Mouse (Mus musculus) liver, postnatal 0 days (tissue): Measurements from ENCODE around the gene 9430038I01Rik. TPM values are rescaled to one million over a fixed set of nuclear protein-coding genes. Genes with fewer than 3 reads are reported as not detected.

Source experiments
- ATAC-seq: fragments of 200-750 bp; cut with Nextera tagmentation; 2 replicates; pipeline ENCODE4 v1.8.0; 2017; ENCODE audit warnings: mild to moderate bottlenecking, moderate library complexity
- DNase-seq: peaks from one replicate; pipeline ENCODE4 v3.0.0-alpha.2; 2016
- H3K27ac ChIP-seq: fragments of 300-500 bp; sonication (generic); 2 replicates; pipeline ENCODE4 v1.5.1; 2014; ENCODE audit warnings: antibody characterized with exemption, moderate library complexity, mild to moderate bottlenecking, low read depth
- H3K27me3 ChIP-seq: fragments of 300-500 bp; sonication (generic); 2 replicates; pipeline ENCODE4 v1.6.1; 2014; ENCODE audit warnings: low read length, control low read depth, mixed read lengths; ENCODE audit not compliant: insufficient read depth
- H3K36me3 ChIP-seq: fragments of 300-500 bp; sonication (generic); replicated peaks from 2 replicates; pipeline ENCODE4 v1.6.1; 2014; ENCODE audit warnings: mild to moderate bottlenecking, control low read depth, low read length, moderate library complexity, mixed read lengths; ENCODE audit not compliant: insufficient read depth
- H3K4me1 ChIP-seq: fragments of 300-500 bp; sonication (generic); 2 replicates; pipeline ENCODE4 v1.6.1; 2014; ENCODE audit warnings: antibody characterized with exemption, mild to moderate bottlenecking, control low read depth; ENCODE audit not compliant: insufficient read depth
- H3K4me2 ChIP-seq: fragments of 300-500 bp; sonication (generic); 2 replicates; pipeline ENCODE4 v1.6.1; 2014; ENCODE audit warnings: low read depth, mild to moderate bottlenecking, low read length, moderate library complexity, mixed read lengths
- H3K4me3 ChIP-seq: fragments of 300-500 bp; sonication (generic); 2 replicates; pipeline ENCODE4 v1.5.1; 2014; ENCODE audit warnings: low read depth, low read length
- H3K9ac ChIP-seq: fragments of 300-500 bp; sonication (generic); replicated peaks from 2 replicates; pipeline ENCODE4 v1.6.1; 2014; ENCODE audit warnings: mild to moderate bottlenecking, moderate library complexity
- H3K9me3 ChIP-seq: fragments of 300-500 bp; sonication (generic); 2 replicates; pipeline ENCODE4 v1.6.1; 2016; ENCODE audit warnings: mild to moderate bottlenecking, control low read depth, low read length, mixed read lengths
- CTCF ChIP-seq: sonication (generic); IDR thresholded peaks from 2 replicates; pipeline ENCODE4 v1.5.1; 2016; ENCODE audit warnings: antibody characterized with exemption, low read depth
- EP300 ChIP-seq: IDR thresholded peaks from 2 replicates; pipeline ENCODE4 v1.6.1; 2016; ENCODE audit warnings: antibody characterized with exemption, low read depth, mild to moderate bottlenecking
- WGBS: fragments of 180-500 bp; shearing (Covaris S2); extraction: QIAGEN DNeasy Blood & Tissue Kit; methylation state at CpG from one replicate; pipeline ENCODE4 v1.1.7; 2014; ENCODE audit not compliant: insufficient replicate concordance; 5-methylcytosine and 5-hydroxymethylcytosine counted together
- polyA plus RNA-seq: library from polyadenylated mRNA; unstranded; fragments of >200 nt; fragmentation: Nextera tagmentation; extraction: Ambion mirVana; gene quantifications from 2 replicates; pipeline ENCODE4 v1.2.1, GENCODE M21; 2015

The 9430038I01Rik gene
- polyA plus RNA-seq, 1 experiment from 2014 or later: 14.8 TPM

DNA sequence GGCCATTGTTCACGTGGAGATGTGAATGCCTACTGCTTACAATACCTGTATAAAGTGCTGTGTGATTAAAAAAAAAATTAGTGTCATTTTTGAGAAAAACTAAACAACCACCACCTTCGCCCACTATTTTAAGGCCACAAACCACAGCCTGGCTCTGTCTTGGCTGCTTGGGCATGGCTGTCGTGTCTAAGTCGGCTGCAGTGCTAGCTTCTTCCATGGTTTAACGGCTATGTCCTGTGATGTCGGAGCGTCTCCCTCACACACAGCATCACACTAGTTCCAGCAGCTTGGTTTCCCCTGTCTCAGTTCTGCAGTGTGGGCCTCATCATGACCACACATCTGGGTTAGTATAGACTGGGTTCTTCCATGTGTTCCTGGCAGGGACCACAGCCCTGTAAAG lies 35.6 kb downstream of the 9430038I01Rik start:
- TF ChIP-seq CTCF (no peak), EP300 (no peak)
- no peaks in the 10 kb centered on the region for H3K4me1 ChIP-seq
- no peaks in the 10 kb centered on the region for H3K27me3 ChIP-seq
- DNase-seq (no peak), ATAC-seq (no peak)
- WGBS: 91% methylated on average over 7 of the region's 7 CpGs
- 0 out of 2 replicates have a peak, but pooled peaks cover 2% of the 10 kb centered on the region for H3K36me3 ChIP-seq
- no peak overlapping the region for H3K4me3 ChIP-seq
- H3K9me3 ChIP-seq: no peaks in the 10 kb centered on the region
- H3K9ac ChIP-seq: no peak overlapping the region
- H3K4me2 ChIP-seq: no peak overlapping the region
- no peak overlapping the region for H3K27ac ChIP-seq

DNA sequence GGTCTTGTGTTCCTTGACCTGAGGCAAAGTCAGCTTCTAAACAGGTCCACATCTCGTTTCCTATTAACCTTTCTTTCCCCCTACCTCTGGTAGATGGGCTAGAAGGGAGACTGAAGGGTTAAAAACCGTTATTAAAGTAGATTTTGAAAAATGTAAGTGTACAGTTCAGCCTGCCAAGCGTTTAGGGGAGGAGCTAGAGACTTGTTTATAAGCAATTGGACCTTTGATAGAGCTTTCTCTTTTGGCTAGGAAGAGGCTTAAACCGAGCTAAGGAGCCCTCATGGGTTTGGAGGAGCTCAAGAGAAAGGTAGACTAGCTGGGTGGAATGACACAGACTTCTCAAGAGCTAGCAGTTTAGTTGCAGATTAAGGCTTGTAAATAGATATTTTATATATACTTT lies 38.8 kb downstream of the 9430038I01Rik start:
- no peak overlapping the region for H3K4me3 ChIP-seq
- no peaks in the 10 kb centered on the region for H3K4me1 ChIP-seq
- H3K9ac ChIP-seq: no peak overlapping the region
- no peak for DNase-seq
- WGBS: 53% methylated on average over 4 of the region's 4 CpGs
- 0 out of 2 replicates have a peak, but pooled peaks cover 2% of the 10 kb centered on the region for H3K36me3 ChIP-seq
- no peak overlapping the region for H3K4me2 ChIP-seq
- ATAC-seq: no peak
- H3K27ac ChIP-seq: no peak overlapping the region
- TF ChIP-seq EP300: no peak
- H3K27me3 ChIP-seq: no peaks in the 10 kb centered on the region
- H3K9me3 ChIP-seq: no peaks in the 10 kb centered on the region

DNA sequence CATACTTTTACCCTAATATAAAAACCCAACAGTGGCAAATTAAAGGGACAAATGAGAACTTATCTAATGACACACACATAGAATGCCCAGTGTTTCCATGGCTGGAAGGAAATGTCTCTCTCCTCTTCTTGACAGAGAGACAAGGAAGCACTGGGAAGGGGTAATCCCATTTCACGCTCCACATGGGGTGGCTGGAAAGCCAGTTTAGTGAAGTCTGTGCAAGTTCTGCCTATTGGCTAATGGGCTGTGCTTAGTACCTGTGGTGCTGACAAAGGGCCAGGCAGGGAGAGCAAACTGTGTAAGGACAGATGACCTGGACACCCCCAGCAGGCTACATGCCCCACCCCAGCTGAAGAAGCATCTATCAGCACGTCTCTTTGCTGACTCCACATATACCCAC lies 40.4 kb downstream of the 9430038I01Rik start:
- DNase-seq (no peak), ATAC-seq (no peak)

DNA sequence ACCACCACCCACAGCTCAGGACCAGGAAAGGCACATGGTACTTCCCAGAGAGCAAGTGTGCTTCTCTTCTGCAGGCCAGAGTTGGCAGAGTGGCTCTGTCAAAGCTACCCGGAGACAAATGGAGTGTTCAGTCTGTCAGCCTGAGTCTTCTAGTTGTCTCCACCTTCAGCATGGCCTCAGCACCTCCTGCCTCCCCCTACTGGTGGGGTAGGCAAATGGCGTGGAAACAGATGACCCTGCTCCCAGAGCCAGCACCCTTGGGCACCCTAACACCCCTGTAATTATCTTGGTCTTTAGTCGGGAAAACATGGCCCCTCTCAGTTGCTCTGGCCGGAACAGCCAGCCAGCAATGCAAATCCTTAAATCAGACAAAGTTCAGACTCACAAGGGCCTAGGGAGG lies 43.8 kb downstream of the 9430038I01Rik start:
- TF ChIP-seq CTCF (peak; percentile 33; the same call in 1 of the 2 replicates), EP300 (no peak)
- Histone ChIP-seq H3K36me3 (no peaks in the 10 kb centered on the region), H3K27me3 (no peaks in the 10 kb centered on the region), H3K4me3 (no peak overlapping the region), H3K4me2 (no peak overlapping the region), H3K9ac (no peak overlapping the region), H3K4me1 (no peaks in the 10 kb centered on the region), H3K9me3 (no peaks in the 10 kb centered on the region), H3K27ac (no peak overlapping the region)
- WGBS: 72% methylated on average over 4 of the region's 4 CpGs
- ATAC-seq: no peak
- no peak for DNase-seq

More for the DNA sequence above, 40.4 kb downstream of the 9430038I01Rik start:
- H3K9ac ChIP-seq: no peak overlapping the region
- H3K4me2 ChIP-seq: no peak overlapping the region
- no peak overlapping the region for H3K4me3 ChIP-seq
- WGBS: 75% methylated on average over 2 of the region's 2 CpGs
- 0 out of 2 replicates have a peak, but pooled peaks cover 2% of the 10 kb centered on the region for H3K36me3 ChIP-seq
- H3K27ac ChIP-seq: no peak overlapping the region
- TF ChIP-seq EP300: no peak
- TF ChIP-seq CTCF: no peak
- H3K27me3 ChIP-seq: no peaks in the 10 kb centered on the region
- H3K4me1 ChIP-seq: no peaks in the 10 kb centered on the region
- H3K9me3 ChIP-seq: no peaks in the 10 kb centered on the region

GRCm38 (mm10) chr7:137365056-137365455 lies 45.5 kb downstream of the 9430038I01Rik start:
- no peak for DNase-seq
- Histone ChIP-seq H3K9me3 (no peaks in the 10 kb centered on the region), H3K9ac (no peak overlapping the region), H3K36me3 (no peaks in the 10 kb centered on the region), H3K4me1 (no peaks in the 10 kb centered on the region), H3K27ac (no peak overlapping the region), H3K4me2 (no peak overlapping the region), H3K27me3 (no peaks in the 10 kb centered on the region), H3K4me3 (no peak overlapping the region)
- TF ChIP-seq EP300 (no peak), CTCF (no peak)
- 89% methylated on average over 8 of the region's 8 CpGs for WGBS
- ATAC-seq: no peak

- ATAC-seq (no peak), DNase-seq (no peak)
- Histone ChIP-seq H3K9me3 (no peaks in the 10 kb centered on the region), H3K9ac (no peak overlapping the region), H3K27me3 (no peaks in the 10 kb centered on the region), H3K4me3 (no peak overlapping the region), H3K27ac (no peak overlapping the region), H3K4me2 (no peak overlapping the region), H3K4me1 (no peaks in the 10 kb centered on the region), H3K36me3 (no peaks in the 10 kb centered on the region)
- 71% methylated on average over 7 of the region's 7 CpGs for WGBS
- TF ChIP-seq EP300 (no peak), CTCF (no peak)
Measured at GRCm38 (mm10) chr7:137364571-137364970, 46.0 kb downstream of the 9430038I01Rik start.

DNA sequence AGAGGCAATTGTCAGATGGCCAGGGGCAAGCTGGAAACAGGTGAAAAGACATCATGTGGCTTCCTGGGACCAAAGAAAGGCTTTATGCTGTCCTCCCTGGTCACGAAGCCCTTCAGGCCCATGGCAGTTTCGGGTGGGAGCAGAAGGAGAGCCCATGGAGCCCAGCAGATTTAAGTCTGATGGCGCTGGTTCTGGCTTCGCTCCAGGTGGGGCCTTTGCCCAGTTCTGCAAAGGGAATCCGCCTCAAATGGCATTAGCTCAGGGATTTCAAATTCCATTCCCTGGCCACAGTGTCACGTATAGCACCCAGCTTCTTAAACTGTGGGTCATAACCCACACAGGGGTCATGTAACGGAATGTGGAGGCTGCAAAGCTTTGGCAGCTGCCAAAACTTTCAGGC lies 63.7 kb downstream of the 9430038I01Rik start:
- no peak for ATAC-seq
- Histone ChIP-seq H3K27me3 (no peaks in the 10 kb centered on the region), H3K36me3 (no peaks in the 10 kb centered on the region), H3K9me3 (no peaks in the 10 kb centered on the region), H3K4me1 (no peaks in the 10 kb centered on the region), H3K4me3 (no peak overlapping the region), H3K9ac (no peak overlapping the region), H3K27ac (no peak overlapping the region), H3K4me2 (no peak overlapping the region)
- DNase-seq: no peak
- WGBS: 69% methylated on average over 7 of the region's 7 CpGs
- TF ChIP-seq EP300 (no peak), CTCF (no peak)
